Mouse (Mus musculus) forebrain, embryonic 13.5 days (tissue): ENCODE measurements around the gene Pou5f2. TPM values are rescaled to one million over a fixed set of nuclear protein-coding genes. Genes with fewer than 3 reads are reported as not detected.

Experiments
- ATAC-seq: fragments of 200-750 bp; cut with Nextera tagmentation; 2 replicates; pipeline ENCODE4 v1.8.0; 2017
- H3K27ac ChIP-seq: fragments of 300-500 bp; sonication (generic); 2 replicates; pipeline ENCODE4 v1.5.1; 2015; ENCODE audit warnings: inconsistent platforms, mild to moderate bottlenecking, moderate library complexity
- H3K27me3 ChIP-seq: fragments of 300-500 bp; sonication (generic); 2 replicates; pipeline ENCODE4 v1.6.1; 2015; ENCODE audit warnings: mild to moderate bottlenecking, inconsistent platforms
- H3K36me3 ChIP-seq: fragments of 300-500 bp; sonication (generic); 2 replicates; pipeline ENCODE4 v1.6.1; 2015; ENCODE audit warnings: mild to moderate bottlenecking, inconsistent platforms; ENCODE audit not compliant: poor library complexity, severe bottlenecking
- H3K4me1 ChIP-seq: fragments of 300-500 bp; sonication (generic); 2 replicates; pipeline ENCODE4 v1.6.1; 2015; ENCODE audit warnings: inconsistent platforms
- H3K4me2 ChIP-seq: fragments of 300-500 bp; sonication (generic); 2 replicates; pipeline ENCODE4 v1.6.1; 2015; ENCODE audit warnings: inconsistent platforms, mild to moderate bottlenecking, moderate library complexity
- H3K4me3 ChIP-seq: fragments of 300-500 bp; sonication (generic); 2 replicates; pipeline ENCODE4 v1.5.1; 2015; ENCODE audit warnings: mild to moderate bottlenecking, inconsistent platforms
- H3K9ac ChIP-seq: fragments of 300-500 bp; sonication (generic); 2 replicates; pipeline ENCODE4 v1.6.1; 2015; ENCODE audit warnings: mild to moderate bottlenecking, inconsistent platforms
- H3K9me3 ChIP-seq: fragments of 300-500 bp; sonication (generic); replicated peaks from 2 replicates; pipeline ENCODE4 v1.6.1; 2016; ENCODE audit warnings: inconsistent platforms
- WGBS: fragments of 180-500 bp; shearing (Covaris S2); methylation state at CpG from one replicate; pipeline ENCODE4 v1.1.7; 2015; 5-methylcytosine and 5-hydroxymethylcytosine counted together
- polyA plus RNA-seq: library from polyadenylated mRNA; unstranded; fragments of >200 nt; fragmentation: Nextera tagmentation; extraction: Ambion mirVana; gene quantifications from 2 replicates; pipeline ENCODE4 v1.2.1, GENCODE M21; 2015

Gene Pou5f2
- polyA plus RNA-seq, 1 experiment from 2014 or later, result 2.1 TPM

DNA sequence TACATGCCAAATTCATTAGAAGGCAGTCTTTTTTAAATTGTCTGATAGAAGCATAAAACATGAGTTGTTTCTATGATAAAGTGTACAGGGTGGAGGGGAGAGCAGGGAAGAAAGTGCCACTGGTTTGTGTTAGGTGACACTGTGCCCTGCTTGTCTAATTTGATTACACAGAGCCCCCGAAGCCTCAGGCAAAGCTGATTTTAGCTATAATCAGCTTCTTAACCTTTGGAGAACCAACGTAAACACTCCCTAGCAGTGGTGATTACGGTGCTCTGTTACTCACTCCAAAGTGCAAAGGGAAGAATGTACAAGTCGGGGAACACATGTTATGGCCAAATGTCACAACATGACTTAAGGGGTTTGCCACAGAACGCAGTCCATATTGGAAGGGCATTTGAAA is 20.4 kb downstream of the Pou5f2 start:
- WGBS, result 67% methylated on average over 5 of the region's 5 CpGs
- H3K9ac ChIP-seq, result no peak overlapping the region
- H3K27ac ChIP-seq, result no peak overlapping the region
- no peak for ATAC-seq
- H3K4me3 ChIP-seq, result no peak overlapping the region
- H3K36me3 ChIP-seq, result no peaks in the 10 kb centered on the region
- no peaks in the 10 kb centered on the region for H3K27me3 ChIP-seq
- H3K4me1 ChIP-seq, result no peaks in the 10 kb centered on the region
- H3K9me3 ChIP-seq, result no peaks in the 10 kb centered on the region
- no peak overlapping the region for H3K4me2 ChIP-seq

Other genes with a start within 250 kb of the Pou5f2 start
- 94.7 and 112 TPM in 2 replicates for gene Nr2f1, start 174.9 kb downstream of the Pou5f2 start, polyA plus RNA-seq